Mouse (Mus musculus): ENCODE results near the gene Ptpre. TPM values are rescaled to one million over a fixed set of nuclear protein-coding genes. Genes with fewer than 3 reads are reported as not detected.

Ptpre gene
- polyA plus RNA-seq, 1 experiment = not detected

DNA sequence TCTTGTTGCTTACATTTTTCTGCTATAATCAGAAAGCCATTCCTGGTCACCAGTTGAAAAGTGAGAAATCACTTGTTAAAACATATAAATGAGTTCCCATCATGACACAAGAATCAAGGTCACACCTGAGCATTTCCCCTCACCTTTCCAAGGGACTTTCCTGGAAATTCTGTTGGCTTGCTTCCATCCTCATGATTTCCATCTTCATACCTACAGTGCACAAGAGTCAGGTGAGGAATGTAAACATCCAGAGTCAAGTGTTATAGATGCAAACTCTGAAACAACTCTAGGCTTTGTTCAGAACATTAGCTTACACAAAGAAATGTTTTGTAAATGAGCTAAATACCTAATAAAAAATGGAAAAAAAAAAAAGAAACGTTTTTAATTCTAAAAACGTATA is 173.4 kb downstream of the Ptpre start:
- WGBS = 63% methylated on average over 2 of the region's 2 CpGs
- H3K27ac ChIP-seq (ENCODE audit: insufficient read depth, low read depth, low read length) = no peak overlapping the region
- H3K4me3 ChIP-seq (ENCODE audit: insufficient read depth, low read depth, low read length) = no peak overlapping the region
- TF ChIP-seq CTCF (IDR thresholded peaks at IDR 0.05; ENCODE audit: insufficient read depth, low read depth, low read length) (no peak), POLR2A (IDR thresholded peaks at IDR 0.05; ENCODE audit: insufficient read depth, low read depth, low read length) (no peak)
- peaks cover 2% of the 10 kb centered on the region for H3K4me1 ChIP-seq (ENCODE audit: control insufficient read depth, insufficient read depth, low read length)

DNA sequence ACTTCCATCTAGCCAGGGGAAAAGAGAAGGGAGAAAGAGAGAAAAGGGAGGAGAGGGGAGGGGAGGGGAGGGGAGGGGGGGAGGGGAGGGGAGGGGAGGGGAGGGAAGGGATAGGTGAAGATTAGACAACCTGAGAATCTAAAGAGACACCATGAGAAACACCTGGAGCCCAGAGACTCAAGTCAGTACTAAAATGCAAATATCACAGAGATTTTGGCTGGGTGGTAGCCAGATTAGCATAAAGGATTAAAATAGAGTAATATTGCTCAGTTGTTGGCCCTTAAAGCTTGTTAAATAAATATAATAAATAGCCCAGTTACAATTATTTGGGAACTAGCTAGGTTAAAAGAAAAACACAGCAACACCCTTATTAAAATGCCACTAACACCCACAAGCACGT is 175.3 kb downstream of the Ptpre start:
- Histone ChIP-seq H3K27ac (ENCODE audit: insufficient read depth, low read depth, low read length) (no peak overlapping the region), H3K4me1 (ENCODE audit: control insufficient read depth, insufficient read depth, low read length) (peaks cover 6% of the 10 kb centered on the region), H3K4me3 (ENCODE audit: insufficient read depth, low read depth, low read length) (no peak overlapping the region)
- 94% methylated on average over 1 of the region's 1 CpGs for WGBS
- TF ChIP-seq CTCF (IDR thresholded peaks at IDR 0.05; ENCODE audit: insufficient read depth, low read depth, low read length) = no peak
- TF ChIP-seq POLR2A (IDR thresholded peaks at IDR 0.05; ENCODE audit: insufficient read depth, low read depth, low read length) = no peak

DNA sequence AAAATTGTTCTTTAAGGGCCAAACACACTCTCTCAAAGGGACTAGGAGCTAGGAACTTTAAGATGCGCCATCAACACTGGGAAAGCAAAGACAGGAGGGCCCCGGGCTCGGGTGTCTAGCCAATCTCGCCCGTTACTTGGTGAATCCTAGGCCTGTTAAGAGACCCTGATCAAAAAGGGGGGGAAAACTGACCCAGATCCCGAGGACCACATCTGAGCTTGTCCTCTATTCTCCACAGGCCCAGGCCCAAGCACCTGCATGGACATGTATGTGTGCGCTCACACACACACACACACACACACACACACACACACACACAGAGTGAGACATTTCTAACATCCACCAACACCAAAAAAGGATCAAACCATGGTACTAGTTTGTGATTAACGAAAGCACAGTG is 176.0 kb downstream of the Ptpre start:
- TF ChIP-seq CTCF (IDR thresholded peaks at IDR 0.05; ENCODE audit: insufficient read depth, low read depth, low read length) (no peak), POLR2A (IDR thresholded peaks at IDR 0.05; ENCODE audit: insufficient read depth, low read depth, low read length) (no peak)
- Histone ChIP-seq H3K4me1 (ENCODE audit: control insufficient read depth, insufficient read depth, low read length) (peaks cover 6% of the 10 kb centered on the region), H3K27ac (ENCODE audit: insufficient read depth, low read depth, low read length) (no peak overlapping the region), H3K4me3 (ENCODE audit: insufficient read depth, low read depth, low read length) (no peak overlapping the region)
- WGBS = 89% methylated on average over 8 of the region's 8 CpGs

DNA sequence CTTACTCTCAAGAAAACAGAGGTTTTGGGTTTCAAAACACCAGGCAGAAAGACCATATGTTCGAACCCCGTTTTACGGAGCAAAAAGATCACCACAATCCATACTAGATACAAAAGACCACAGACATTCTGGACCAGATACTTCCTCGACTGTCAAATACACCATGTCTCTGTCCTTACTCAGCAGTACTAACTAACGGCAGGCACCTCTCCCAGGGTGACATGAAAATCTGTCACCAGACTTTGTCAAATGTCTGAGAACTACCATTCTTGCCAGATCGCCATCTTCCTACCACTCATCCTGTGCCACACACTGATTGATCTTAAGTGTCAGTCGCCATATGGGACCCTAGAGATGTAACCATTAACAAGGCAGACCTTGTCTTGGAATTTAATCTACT is 177.9 kb downstream of the Ptpre start:
- H3K27ac ChIP-seq (ENCODE audit: insufficient read depth, low read depth, low read length) = no peak overlapping the region
- H3K4me3 ChIP-seq (ENCODE audit: insufficient read depth, low read depth, low read length) = no peak overlapping the region
- 32% methylated on average over 7 of the region's 7 CpGs for WGBS
- TF ChIP-seq POLR2A (IDR thresholded peaks at IDR 0.05; ENCODE audit: insufficient read depth, low read depth, low read length) = no peak
- TF ChIP-seq CTCF (IDR thresholded peaks at IDR 0.05; ENCODE audit: insufficient read depth, low read depth, low read length) = no peak
- H3K4me1 ChIP-seq (ENCODE audit: control insufficient read depth, insufficient read depth, low read length) = peaks cover 6% of the 10 kb centered on the region

- H3K27ac ChIP-seq (ENCODE audit: insufficient read depth, low read depth, low read length) = no peak within 1 kb of the TSS
- under 1% methylated on average over 78 of the region's 82 CpGs for WGBS
- TF ChIP-seq POLR2A (IDR thresholded peaks at IDR 0.05; ENCODE audit: insufficient read depth, low read depth, low read length) (no peak), CTCF (IDR thresholded peaks at IDR 0.05; ENCODE audit: insufficient read depth, low read depth, low read length) (no peak)
- H3K4me1 ChIP-seq (ENCODE audit: control insufficient read depth, insufficient read depth, low read length) = peaks cover 6% of the 10 kb centered on the region
- H3K4me3 ChIP-seq (ENCODE audit: insufficient read depth, low read depth, low read length) = peak within 1 kb of the TSS; percentile 51
Observed at GRCm38 (mm10) chr7:135715642-135716444, 178.6 kb downstream of the Ptpre start, which contains the start of gene Mki67. Mki67 (minus strand) TSS chr7:135716361.

- TF ChIP-seq CTCF (IDR thresholded peaks at IDR 0.05; ENCODE audit: insufficient read depth, low read depth, low read length) (no peak), POLR2A (IDR thresholded peaks at IDR 0.05; ENCODE audit: insufficient read depth, low read depth, low read length) (no peak)
- Histone ChIP-seq H3K4me1 (ENCODE audit: control insufficient read depth, insufficient read depth, low read length) (peaks cover 6% of the 10 kb centered on the region), H3K27ac (ENCODE audit: insufficient read depth, low read depth, low read length) (no peak overlapping the region), H3K4me3 (ENCODE audit: insufficient read depth, low read depth, low read length) (peak overlapping the region; percentile 51)
- whole genome bisulfite sequencing = 2% methylated on average over 26 of the region's 28 CpGs
Observed at GRCm38 (mm10) chr7:135716445-135716877, 179.2 kb downstream of the Ptpre start.

- Histone ChIP-seq H3K4me1 (ENCODE audit: control insufficient read depth, insufficient read depth, low read length) (peaks cover 6% of the 10 kb centered on the region), H3K27ac (ENCODE audit: insufficient read depth, low read depth, low read length) (no peak overlapping the region), H3K4me3 (ENCODE audit: insufficient read depth, low read depth, low read length) (no peak overlapping the region)
- TF ChIP-seq POLR2A (IDR thresholded peaks at IDR 0.05; ENCODE audit: insufficient read depth, low read depth, low read length) (no peak), CTCF (IDR thresholded peaks at IDR 0.05; ENCODE audit: insufficient read depth, low read depth, low read length) (no peak)
- 52% methylated on average over 7 of the region's 7 CpGs for WGBS
Observed at GRCm38 (mm10) chr7:135716968-135717557, 179.8 kb downstream of the Ptpre start.

DNA sequence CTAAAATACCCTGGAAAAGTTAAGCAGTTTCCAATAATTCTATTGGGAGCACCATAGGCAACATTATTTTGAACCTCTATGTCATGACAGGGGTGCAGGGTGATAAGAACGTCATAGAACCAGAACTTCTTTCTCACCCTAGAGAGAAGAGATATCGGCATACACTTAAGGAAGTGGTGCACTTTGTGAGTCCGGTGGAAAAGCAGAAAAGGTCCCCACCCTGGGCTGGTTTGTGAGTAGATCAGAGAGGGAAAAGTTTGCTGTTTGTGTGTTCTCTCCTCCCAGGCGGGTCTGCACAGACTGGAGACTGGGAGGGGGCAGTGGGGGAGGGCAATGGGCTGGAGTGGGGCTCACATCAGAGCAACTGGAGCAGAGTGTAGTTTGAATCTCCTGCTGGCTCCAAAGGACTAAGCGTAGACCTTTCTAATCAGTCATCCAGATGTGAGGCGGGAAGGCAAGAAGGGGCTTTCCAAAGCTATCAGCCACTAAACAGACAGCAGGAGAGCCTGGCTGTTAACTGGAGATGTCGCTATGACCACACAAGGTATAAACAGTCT is 184.2 kb downstream of the Ptpre start:
- TF ChIP-seq POLR2A (IDR thresholded peaks at IDR 0.05; ENCODE audit: insufficient read depth, low read depth, low read length) (no peak), CTCF (IDR thresholded peaks at IDR 0.05; ENCODE audit: insufficient read depth, low read depth, low read length) (no peak)
- H3K4me1 ChIP-seq (ENCODE audit: control insufficient read depth, insufficient read depth, low read length) = no peaks in the 10 kb centered on the region
- no peak overlapping the region for H3K27ac ChIP-seq (ENCODE audit: insufficient read depth, low read depth, low read length)
- WGBS = 90% methylated on average over 7 of the region's 7 CpGs
- no peak overlapping the region for H3K4me3 ChIP-seq (ENCODE audit: insufficient read depth, low read depth, low read length)

All from olfactory bulb, adult 2 months (tissue).